Mouse (Mus musculus): ENCODE measurements around the gene Olfr1264.

The Olfr1264 gene

DNA sequence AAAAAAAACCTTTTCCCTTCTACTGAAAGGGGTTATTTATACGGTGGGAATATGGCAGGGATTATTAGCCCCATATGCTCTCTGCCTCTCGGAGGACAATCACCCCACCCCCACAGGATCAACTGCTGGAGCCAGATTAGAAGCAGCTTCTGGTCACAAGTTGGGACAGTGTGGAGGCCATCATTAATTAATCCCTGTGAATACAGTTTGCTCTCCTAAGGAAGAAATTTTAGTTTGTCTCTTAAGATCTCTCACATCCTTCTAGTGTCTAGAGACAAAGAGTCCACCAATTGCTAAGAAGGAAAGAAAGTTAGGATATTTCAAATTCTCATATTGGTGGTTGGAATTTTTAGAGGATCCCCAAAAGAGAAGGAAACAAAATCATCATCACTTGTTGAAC is at the start of gene Olfr1264:
Gene Olfr1264, minus strand, starts transcription at position 101 of the 400 bp plus-strand sequence.
- DNase-seq (ENCODE audit: low spot score in 2 of 2) = no peak

DNA sequence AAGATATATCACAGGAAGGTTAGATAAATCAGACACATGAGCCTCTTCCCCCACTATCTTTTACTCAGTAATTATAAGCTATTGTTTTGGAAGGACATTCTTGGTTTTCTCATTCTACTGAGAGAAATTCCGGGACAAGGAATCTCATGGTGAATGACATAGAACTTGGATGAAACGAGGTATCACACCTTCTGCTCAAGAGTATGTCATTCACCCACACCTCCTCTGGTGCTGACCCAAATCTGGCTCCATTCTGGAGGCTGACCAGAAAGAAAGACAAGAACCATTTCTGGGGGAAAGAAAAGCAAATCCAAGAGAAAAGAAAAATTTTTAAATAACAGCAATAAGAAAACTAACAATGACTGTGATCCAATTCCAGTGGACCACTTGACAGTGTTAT is 44.7 kb upstream of the Olfr1264 start:
- no peak for DNase-seq (ENCODE audit: low spot score in 2 of 2)

DNA sequence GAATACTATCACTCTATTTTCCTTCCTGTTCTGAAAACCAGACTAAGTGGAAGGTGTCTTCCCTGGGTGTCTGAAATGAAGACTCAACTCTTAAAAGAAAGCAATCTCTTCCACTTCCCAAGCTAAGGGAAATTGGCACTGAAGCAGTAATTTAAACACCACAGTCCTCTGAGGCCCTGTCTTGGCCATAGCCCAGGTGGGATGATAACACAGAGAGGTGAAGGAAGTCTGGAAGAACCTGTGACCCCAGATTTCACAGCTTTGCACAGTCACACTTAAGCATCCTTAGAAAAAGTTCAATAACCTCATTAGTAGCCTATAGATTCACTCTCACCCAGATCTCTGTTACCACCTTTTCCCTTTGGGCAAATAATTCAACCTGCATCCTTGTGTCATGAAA is 38.1 kb upstream of the Olfr1264 start, which contains the start of gene Olfr140:
Gene Olfr140, minus strand, starts transcription at position 101 of the 400 bp plus-strand sequence.
- DNase-seq (ENCODE audit: low spot score in 2 of 2) = no peak

DNA sequence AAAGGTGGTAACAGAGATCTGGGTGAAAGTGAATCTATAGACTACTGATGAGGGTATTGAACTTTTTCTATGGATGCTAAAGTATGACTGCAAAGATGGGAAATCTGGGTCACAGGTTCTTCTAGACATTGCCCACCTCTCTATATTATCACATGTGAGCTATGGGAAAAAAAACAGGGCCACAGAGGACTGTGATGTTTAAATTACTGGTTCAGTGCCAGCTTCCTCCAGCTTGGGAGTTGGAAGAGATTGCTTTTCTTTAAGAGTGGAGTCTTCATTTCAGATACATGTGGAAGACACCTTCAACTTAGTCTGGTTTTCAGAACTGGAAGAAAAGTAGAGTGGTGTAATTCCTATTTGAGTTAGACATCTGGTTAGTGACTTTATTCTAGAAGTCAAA is 9.7 kb upstream of the Olfr1264 start, which contains the start of gene Olfr1265:
Gene Olfr1265, plus strand, starts transcription at position 301 of the 400 bp plus-strand sequence.
- no peak for DNase-seq (ENCODE audit: low spot score in 2 of 2)

DNA sequence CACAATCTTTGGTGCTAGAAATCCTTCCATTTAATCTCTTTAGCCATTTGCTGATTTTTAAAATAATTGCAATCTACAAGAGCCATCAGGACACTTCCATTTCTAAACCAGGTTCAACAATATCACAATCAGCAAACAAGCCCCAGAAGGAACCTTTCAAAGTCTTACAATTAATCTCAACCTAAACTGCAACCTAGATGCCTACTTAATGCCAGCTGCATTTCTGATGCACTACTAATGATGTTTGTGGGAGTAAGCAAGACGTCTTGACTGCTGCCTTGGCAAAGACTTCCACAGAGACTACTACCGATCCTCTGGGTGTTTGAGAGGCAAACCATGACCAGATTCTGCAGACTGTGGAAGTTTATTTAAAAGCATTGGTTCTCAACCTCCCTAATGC is 13.5 kb downstream of the Olfr1264 start, which contains the start of gene Olfr1263:
Gene Olfr1263, plus strand, starts transcription at position 301 of the 400 bp plus-strand sequence.
- DNase-seq (ENCODE audit: low spot score in 2 of 2) = no peak

DNA sequence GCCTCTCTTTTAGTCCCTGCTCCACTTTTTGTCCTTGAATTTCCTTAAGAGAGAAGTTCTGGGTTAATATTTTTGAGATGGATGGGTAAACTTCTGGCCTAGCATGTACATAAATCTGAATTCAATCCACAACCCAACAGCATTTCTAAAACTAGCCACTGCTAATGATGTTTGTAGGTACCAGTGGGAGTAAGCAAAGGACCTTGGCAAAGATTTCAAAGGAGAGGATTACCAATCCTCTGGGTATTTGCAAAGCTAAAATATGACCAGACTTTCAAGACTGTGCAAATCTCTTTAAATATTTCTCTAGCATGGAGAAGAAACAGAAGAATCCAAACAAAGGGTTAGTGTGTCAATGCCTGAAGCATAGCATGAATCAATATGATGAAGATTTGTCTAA is 25.5 kb downstream of the Olfr1264 start, which contains the start of gene Olfr1262:
Gene Olfr1262, plus strand, starts transcription at position 301 of the 400 bp plus-strand sequence.
- no peak for DNase-seq (ENCODE audit: low spot score in 2 of 2)

DNA sequence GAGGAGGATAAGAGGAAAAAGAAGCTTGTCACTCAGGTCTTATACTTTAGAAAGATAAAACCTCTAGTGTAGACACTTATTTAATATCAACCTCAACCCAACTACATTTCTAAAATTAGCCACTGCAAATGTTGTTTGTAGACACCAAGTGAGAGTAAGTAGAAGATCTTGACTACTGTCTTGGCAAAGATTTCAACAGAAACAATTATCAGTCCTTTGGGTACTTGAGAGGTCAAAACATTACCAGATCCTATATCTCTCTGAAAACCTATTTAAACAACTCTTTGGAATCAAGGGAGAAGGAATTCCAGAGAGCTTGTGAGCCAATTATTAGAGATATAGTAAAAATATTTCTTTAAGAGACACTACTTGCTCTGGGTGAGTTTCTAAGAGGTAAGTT is 34.5 kb downstream of the Olfr1264 start, which contains the start of gene Olfr1261:
Gene Olfr1261, plus strand, starts transcription at position 301 of the 400 bp plus-strand sequence.
- no peak for DNase-seq (ENCODE audit: low spot score in 2 of 2)

DNA sequence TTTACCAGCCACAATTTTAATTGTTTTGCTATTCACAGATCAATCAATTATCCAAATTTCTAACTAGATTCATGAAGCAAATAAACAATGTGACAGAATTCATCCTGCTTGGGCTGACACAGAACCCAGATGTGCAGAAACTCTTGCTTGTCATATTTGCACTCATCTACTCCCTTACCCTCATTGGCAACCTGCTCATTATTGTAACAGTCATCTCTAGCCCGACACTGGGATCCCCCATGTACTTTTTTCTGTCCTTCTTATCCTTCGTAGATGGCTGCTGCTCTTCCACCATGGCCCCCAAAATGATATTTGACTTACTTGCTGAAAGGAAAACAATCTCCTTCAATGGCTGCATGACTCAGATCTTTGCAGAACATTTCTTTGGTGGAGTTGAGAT is 47.7 kb downstream of the Olfr1264 start:
- DNase-seq (ENCODE audit: low spot score in 2 of 2) = no peak

DNA sequence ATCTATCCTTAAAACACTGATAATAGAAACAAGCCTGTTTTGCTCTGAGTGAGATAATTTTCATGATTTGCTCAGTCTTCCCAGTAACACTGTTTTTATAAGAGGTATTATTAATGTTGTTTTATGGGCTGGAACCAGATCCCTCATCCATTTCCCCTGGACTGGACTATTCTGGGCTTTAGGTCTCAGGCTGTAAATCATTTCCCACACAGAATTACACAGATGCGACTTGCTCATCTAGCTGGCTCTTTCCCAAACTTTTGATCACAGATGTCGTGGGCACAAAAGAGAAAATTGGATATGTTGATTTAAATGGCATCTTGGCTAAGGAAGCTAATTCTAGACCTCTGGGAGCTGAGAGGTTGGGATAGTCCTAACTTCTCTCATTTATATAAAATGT is 51.2 kb downstream of the Olfr1264 start, which contains the start of gene Olfr1260:
Gene Olfr1260, plus strand, starts transcription at position 157 of the 400 bp plus-strand sequence.
- no peak for DNase-seq (ENCODE audit: low spot score in 2 of 2)
